Mouse (Mus musculus) liver, adult 2 months (tissue): ENCODE measurements around the gene Mcu.

ENCODE experiments used
- CTCF ChIP-seq: fragments of 200-500 bp; IDR thresholded peaks from 2 replicates; pipeline ENCODE4 v1.5.1; 2011; ENCODE audit warnings: low read depth, low read length, control low read depth
- POLR2A ChIP-seq: fragments of 200-500 bp; IDR thresholded peaks from 2 replicates; pipeline ENCODE4 v1.6.1; 2011; ENCODE audit warnings: low read length, control low read depth; ENCODE audit not compliant: insufficient read depth; ENCODE audit errors: extremely low read depth

- TF ChIP-seq CTCF (no peak), POLR2A (no peak)
Measured at GRCm38 (mm10) chr10:59543351-59543750, 73.1 kb downstream of the Mcu start.
